10 mouse cellular contexts compared by ENCODE assay signal in the genomic region with DNA sequence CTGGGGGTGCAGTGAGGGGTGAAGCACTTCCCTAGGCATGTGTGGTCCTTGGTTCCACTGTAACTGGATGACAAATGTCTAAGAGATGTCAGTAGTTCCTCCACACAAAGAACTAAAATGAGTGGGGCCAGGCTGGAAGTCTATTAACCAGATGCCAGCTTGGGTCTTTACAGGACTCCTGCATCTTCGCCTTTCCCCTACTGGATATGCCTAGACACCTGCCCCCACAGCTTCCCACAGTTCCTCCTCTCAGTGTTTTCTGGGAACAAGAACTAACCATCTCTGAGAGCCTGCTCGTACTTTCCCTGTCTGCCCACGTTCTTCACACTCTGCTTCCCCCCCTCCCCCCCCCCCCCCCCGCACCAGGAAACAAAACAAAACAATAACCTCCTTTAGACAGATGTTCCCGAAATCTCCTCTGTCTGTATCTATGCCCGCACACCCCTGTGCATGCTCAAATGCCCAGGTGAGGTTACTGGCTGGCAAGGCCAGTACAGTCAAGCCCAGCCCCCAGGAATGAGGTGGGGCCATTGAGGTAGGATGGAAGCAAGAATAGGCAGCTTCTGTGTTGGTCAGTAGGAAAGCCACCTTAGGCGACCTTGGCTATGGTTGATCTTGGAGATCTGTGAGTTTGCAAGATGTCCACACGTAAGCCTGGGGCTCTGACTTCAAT.
DNase-seq lines count a peak whose midpoint lies in the region; ATAC-seq lines count a peak whose summit lies in the region.
"Had no signal": no experiment of that assay in that cellular context is flagged by ENCODE, and none has a peak within 500 bp of the region (broad histone marks: within the 10 kb centered on the region; RNA-seq: fewer than 3 reads in every experiment).

No protein-coding gene starts in this region.

- no peak overlapping the region for H3K4me3 ChIP-seq in intestine, embryonic 16.5 days (ENCODE audit: low read length)
- no peak overlapping the region for H3K4me3 ChIP-seq in intestine, embryonic 15.5 days (replicated peaks)

- 0 out of 2 replicates have a peak, but pooled peaks cover under 1% of the 10 kb centered on the region for H3K9me3 ChIP-seq in intestine, embryonic 16.5 days (ENCODE audit: control insufficient read depth, low read length)
- no peaks in the 10 kb centered on the region for H3K9me3 ChIP-seq in intestine, embryonic 15.5 days

- no peaks in the 10 kb centered on the region for H3K27me3 ChIP-seq in intestine, embryonic 16.5 days (replicated peaks; ENCODE audit: control insufficient read depth, insufficient read depth, low read length)
- H3K27me3 ChIP-seq in intestine, embryonic 15.5 days (replicated peaks): no peaks in the 10 kb centered on the region

- no peak for ATAC-seq in intestine, embryonic 16.5 days
- no peak for ATAC-seq in intestine, embryonic 15.5 days
- ATAC-seq: inflammation-experienced regulatory T-cells, adult 6 months had no signal

- H3K27ac ChIP-seq in intestine, embryonic 16.5 days (ENCODE audit: low read length): peak overlapping the region; percentile 37; the same call in 1 of the 2 replicates
- no peak overlapping the region for H3K27ac ChIP-seq in intestine, embryonic 15.5 days

- WGBS in intestine, embryonic 16.5 days: 69% methylated on average over 7 of the region's 8 CpGs
- 74% methylated on average over 7 of the region's 8 CpGs for WGBS in intestine, embryonic 15.5 days

- peak; percentile 21 to 25 for DNase-seq in frontal cortex, postnatal 36 days (ENCODE audit: low spot score in 2 of 2)
- DNase-seq in frontal cortex, postnatal 10 days (ENCODE audit: low spot score in 2 of 2): no peak
- DNase-seq in right cerebral cortex, adult 18-20 months: peak; percentile 60
- DNase-seq in right cerebral cortex, postnatal 10 days (ENCODE audit: low spot score in 2 of 2): no peak
- DNase-seq in telencephalon, adult 2 months (ENCODE audit: low read depth, low spot score): peak; percentile 27
- DNase-seq in cerebellum, postnatal 4 days (ENCODE audit: low spot score in 2 of 2): no peak
- DNase-seq: thymus, postnatal 14 days had no signal

- no peak overlapping the region for H3K4me2 ChIP-seq in intestine, embryonic 16.5 days (ENCODE audit: low read depth, low read length)
- no peak overlapping the region for H3K4me2 ChIP-seq in intestine, embryonic 15.5 days (replicated peaks)

- H3K4me1 ChIP-seq in intestine, embryonic 16.5 days (ENCODE audit: control insufficient read depth, insufficient read depth, low read length): peaks cover 2% of the 10 kb centered on the region; the same call in 1 of the 2 replicates
- H3K4me1 ChIP-seq in intestine, embryonic 15.5 days (replicated peaks): 0 out of 2 replicates have a peak, but pooled peaks cover 5% of the 10 kb centered on the region

- H3K36me3 ChIP-seq in intestine, embryonic 16.5 days (ENCODE audit: control insufficient read depth, insufficient read depth, low read length): no peaks in the 10 kb centered on the region; the same call in 1 of the 2 replicates
- H3K36me3 ChIP-seq in intestine, embryonic 15.5 days: no peaks in the 10 kb centered on the region

- H3K9ac ChIP-seq in intestine, embryonic 16.5 days (ENCODE audit: low read depth, low read length): no peak overlapping the region
- H3K9ac ChIP-seq in intestine, embryonic 15.5 days: no peak overlapping the region

Comparison
In these comparisons a context has a peak if more than half of its experiments do, and no peak if none do; other contexts are left out.
1. DNase-seq: peak in frontal cortex, postnatal 36 days (2 of 2), right cerebral cortex, adult 18-20 months (single experiment) and telencephalon, adult 2 months (single experiment); none in frontal cortex, postnatal 10 days (0 of 2), right cerebral cortex, postnatal 10 days (0 of 2) and cerebellum, postnatal 4 days (0 of 2).